Mouse (Mus musculus) left cerebral cortex, postnatal 4 days (tissue): ENCODE measurements around the gene Foxq1. TPM values are rescaled to one million over a fixed set of nuclear protein-coding genes. Genes with fewer than 3 reads are reported as not detected.

ENCODE experiments used
- DNase-seq: peaks from one replicate; pipeline ENCODE4 v3.0.0-alpha.2; 2022
- intact Hi-C: fragments of 180-260 bp; cut with DNase I; formaldehyde crosslinking; loops from one replicate; pipeline ENCODE4 v1.15.1; 2025
- total RNA-seq, 2 experiments: library from RNA; stranded (reverse); gene quantifications; 2 replicates each; pipeline ENCODE4 v1.2.3; 2021

The Foxq1 gene
- 1 to 10 TPM; 3.8 to 4.6 TPM for total RNA-seq

GRCm38 (mm10) chr13:31555834-31556233 lies at the start of gene Foxq1:
Gene Foxq1 (plus strand): TSS chr13:31556134.
- intact Hi-C loops, result loop anchor here (5.0 kb wide), 1 partner anchor 56 kb away; no protein-coding TSS in a partner anchor
- no peak for DNase-seq

- no peak for DNase-seq
These were observed 49.3 kb upstream of the Foxq1 start for GRCm38 (mm10) chr13:31506494-31507167.

GRCm38 (mm10) chr13:31515261-31515660 lies 40.7 kb upstream of the Foxq1 start:
- no peak for DNase-seq
- intact Hi-C loops, result no loop called here

More at GRCm38 (mm10) chr13:31506494-31507167, 49.3 kb upstream of the Foxq1 start:
- intact Hi-C loops, result no loop called here

- DNase-seq, result peak; percentile 66
- intact Hi-C loops, result no loop called here
These were observed 37.5 kb upstream of the Foxq1 start for GRCm38 (mm10) chr13:31518411-31518886.

- intact Hi-C loops, result no loop called here
- DNase-seq, result no peak
These were observed 37.0 kb upstream of the Foxq1 start for GRCm38 (mm10) chr13:31518971-31519370.

GRCm38 (mm10) chr13:31524976-31525375 lies 31.0 kb upstream of the Foxq1 start:
- peak; percentile 9 for DNase-seq
- intact Hi-C loops, result no loop called here

GRCm38 (mm10) chr13:31531186-31531585 lies 24.7 kb upstream of the Foxq1 start:
- intact Hi-C loops, result no loop called here
- no peak for DNase-seq

GRCm38 (mm10) chr13:31531651-31532061 lies 24.3 kb upstream of the Foxq1 start:
- intact Hi-C loops, result no loop called here
- no peak for DNase-seq

- intact Hi-C loops, result no loop called here
- no peak for DNase-seq
These were observed 21.2 kb upstream of the Foxq1 start for GRCm38 (mm10) chr13:31534726-31535125.

GRCm38 (mm10) chr13:31543021-31543420 lies 12.9 kb upstream of the Foxq1 start:
- DNase-seq, result no peak
- intact Hi-C loops, result no loop called here

- intact Hi-C loops, result no loop called here
These were observed 9.2 kb upstream of the Foxq1 start for GRCm38 (mm10) chr13:31546784-31547183.

GRCm38 (mm10) chr13:31547204-31547603 lies 8.7 kb upstream of the Foxq1 start:
- intact Hi-C loops, result no loop called here

More at GRCm38 (mm10) chr13:31546784-31547183, 9.2 kb upstream of the Foxq1 start:
- DNase-seq, result no peak

GRCm38 (mm10) chr13:31547610-31548009 lies 8.3 kb upstream of the Foxq1 start:
- no peak for DNase-seq
- intact Hi-C loops, result no loop called here

More at GRCm38 (mm10) chr13:31547204-31547603, 8.7 kb upstream of the Foxq1 start:
- DNase-seq, result no peak

GRCm38 (mm10) chr13:31556964-31557767 lies 1.2 kb downstream of the Foxq1 start:
- DNase-seq, result no peak
- intact Hi-C loops, result loop anchor here (5.0 kb wide), 1 partner anchor 55 kb away; no protein-coding TSS in a partner anchor

- peak; percentile 11 for DNase-seq
- intact Hi-C loops, result loop anchor here (5.0 kb wide), 1 partner anchor 54 kb away; no protein-coding TSS in a partner anchor
These were observed 2.0 kb downstream of the Foxq1 start for GRCm38 (mm10) chr13:31557768-31558520.

- DNase-seq, result peak; percentile 15
- intact Hi-C loops, result loop anchor here (5.0 kb wide), 1 partner anchor 54 kb away; no protein-coding TSS in a partner anchor
These were observed 2.8 kb downstream of the Foxq1 start, which contains the start of gene A530084C06Rik for GRCm38 (mm10) chr13:31558521-31559418. Gene A530084C06Rik (minus strand): TSS chr13:31559333.

GRCm38 (mm10) chr13:31559419-31560144 lies 3.6 kb downstream of the Foxq1 start:
- intact Hi-C loops, result loop anchor here (5.0 kb wide), 1 partner anchor 53 kb away; no protein-coding TSS in a partner anchor
- DNase-seq, result peak; percentile 59

- intact Hi-C loops, result no loop called here
These were observed 8.5 kb downstream of the Foxq1 start for GRCm38 (mm10) chr13:31564394-31564793.

GRCm38 (mm10) chr13:31567099-31567498 lies 11.2 kb downstream of the Foxq1 start:
- DNase-seq, result no peak
- intact Hi-C loops, result no loop called here

More at GRCm38 (mm10) chr13:31564394-31564793, 8.5 kb downstream of the Foxq1 start:
- DNase-seq, result no peak
